Mouse (Mus musculus) small intestine, adult 2 months (tissue): ENCODE data around the gene AW822073. TPM values are rescaled to one million over a fixed set of nuclear protein-coding genes. Genes with fewer than 3 reads are reported as not detected.
"Not testable (repeated sequence)": the region's sequence is repeated elsewhere in the genome, so short reads cannot be mapped to it uniquely, and the experiment has no call there.

ENCODE experiments used
- H3K27ac ChIP-seq: fragments of 200-500 bp; 2 replicates; pipeline ENCODE4 v1.5.1; 2012; ENCODE audit warnings: low read depth, low read length, control low read depth, inconsistent platforms; ENCODE audit not compliant: insufficient read depth
- H3K27me3 ChIP-seq: fragments of 200-500 bp; 2 replicates; pipeline ENCODE4 v1.6.1; 2012; ENCODE audit warnings: mild to moderate bottlenecking, moderate library complexity, low read length, inconsistent platforms; ENCODE audit not compliant: control insufficient read depth, insufficient read depth
- H3K36me3 ChIP-seq: fragments of 200-500 bp; 2 replicates; pipeline ENCODE4 v1.6.1; 2012; ENCODE audit warnings: mild to moderate bottlenecking, low read length, control low read depth, inconsistent platforms; ENCODE audit not compliant: control insufficient read depth, insufficient read depth
- H3K4me1 ChIP-seq: fragments of 200-500 bp; 2 replicates; pipeline ENCODE4 v1.6.1; 2012; ENCODE audit warnings: low read length, inconsistent platforms, mixed read lengths; ENCODE audit not compliant: control insufficient read depth, insufficient read depth, insufficient read length
- H3K4me3 ChIP-seq: fragments of 200-500 bp; 2 replicates; pipeline ENCODE4 v1.5.1; 2012; ENCODE audit warnings: low read depth, mild to moderate bottlenecking, control low read depth, inconsistent platforms, low read length, moderate library complexity
- CTCF ChIP-seq: fragments of 200-500 bp; IDR thresholded peaks from 2 replicates; pipeline ENCODE4 v1.5.1; 2012; ENCODE audit warnings: low read depth, mild to moderate bottlenecking, control low read depth, inconsistent platforms, low read length, moderate library complexity, mixed read lengths; ENCODE audit not compliant: insufficient replicate concordance, insufficient read length; ENCODE audit errors: extremely low read depth
- POLR2A ChIP-seq: fragments of 200-500 bp; IDR thresholded peaks from 2 replicates; pipeline ENCODE4 v1.6.1; 2012; ENCODE audit warnings: low read depth, mild to moderate bottlenecking, control low read depth, inconsistent platforms, low read length, moderate library complexity
- WGBS: fragments of 180-500 bp; shearing (Covaris S2); methylation state at CpG from one replicate; pipeline ENCODE4 v1.1.7; 2018; 5-methylcytosine and 5-hydroxymethylcytosine counted together
- polyA plus RNA-seq: library from polyadenylated mRNA; depleted of rRNA; stranded (reverse); fragments of >200 nt; gene quantifications from 2 replicates; pipeline ENCODE4 v1.2.3, GENCODE M21; 2012; rRNA removed

AW822073 gene
- not detected in 2 replicates for polyA plus RNA-seq

DNA sequence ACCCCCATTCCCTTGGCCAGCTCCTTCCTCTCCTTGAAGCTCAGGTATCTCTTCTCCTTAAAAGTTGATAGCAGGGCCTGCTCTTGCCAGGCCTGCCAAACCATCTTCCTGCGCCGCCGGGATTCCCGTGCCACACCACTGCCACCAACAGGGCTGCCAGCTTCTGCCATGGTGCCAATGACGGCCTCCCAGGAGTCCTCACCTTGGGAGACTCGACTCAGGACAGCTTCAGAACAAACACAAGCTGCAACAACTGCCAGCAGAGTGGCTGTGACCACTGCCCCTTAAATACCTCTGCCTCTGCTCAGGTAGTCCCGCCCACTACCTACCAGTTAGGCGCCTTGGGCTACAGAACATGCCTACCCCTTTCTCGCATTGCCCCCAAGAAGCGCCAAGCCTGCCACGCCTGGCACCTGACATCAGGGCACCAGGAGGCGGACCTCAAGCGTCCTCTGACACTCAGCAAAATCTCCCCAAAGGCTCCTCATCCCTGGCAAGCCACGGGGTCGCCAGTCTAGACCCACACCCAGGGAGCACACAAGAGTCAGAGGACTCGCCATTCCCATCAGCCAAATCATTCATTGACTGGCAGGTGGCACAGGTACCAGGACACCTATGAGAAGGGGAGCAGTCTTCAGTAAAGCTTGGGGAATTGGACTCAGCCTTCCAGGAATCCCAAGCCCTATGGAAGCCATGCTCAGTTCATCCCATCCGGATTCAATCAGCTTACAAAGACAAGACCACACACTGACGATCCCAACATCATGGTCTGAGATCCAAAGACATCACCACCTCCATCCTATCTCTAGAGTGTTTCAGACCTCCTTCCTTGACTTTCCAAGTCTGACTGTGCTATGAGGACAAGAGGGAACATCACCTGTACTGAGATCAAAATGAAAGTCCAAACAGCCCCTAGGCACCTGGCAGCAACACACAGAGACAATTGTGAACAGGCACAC lies at the start of gene AW822073:
TSS of gene AW822073 (minus strand) at position 104 of the 959 bp plus-strand sequence.
- not testable (repeated sequence) for H3K4me1 ChIP-seq, H3K27me3 ChIP-seq, H3K4me3 ChIP-seq, H3K27ac ChIP-seq, H3K36me3 ChIP-seq
- 82% methylated on average over 18 of the region's 18 CpGs for WGBS

DNA sequence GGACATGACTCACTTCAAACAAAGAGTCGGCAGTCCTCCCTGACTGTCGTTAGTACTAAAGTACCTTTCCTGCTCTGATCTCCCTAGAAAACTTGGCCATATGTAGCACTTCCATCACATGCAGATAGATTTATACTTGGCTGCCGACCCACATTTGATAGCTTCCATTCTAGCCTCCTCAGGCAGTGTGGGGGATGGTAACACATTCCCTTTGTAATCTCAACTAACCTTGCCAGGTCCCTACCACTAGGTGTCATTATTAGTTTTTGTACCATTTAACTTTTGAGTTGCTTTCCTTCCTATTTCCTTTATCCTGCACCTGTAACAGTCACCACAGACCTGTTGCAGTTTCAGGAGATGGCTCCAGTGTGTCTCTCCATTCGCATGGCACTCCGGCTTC lies 33.7 kb upstream of the AW822073 start:
- TF ChIP-seq CTCF (peak; percentile 13; the same call in 1 of the 2 replicates), POLR2A (no peak)
- peaks cover 7% of the 10 kb centered on the region; the same call in 1 of the 2 replicates for H3K4me1 ChIP-seq
- H3K36me3 ChIP-seq = peaks cover 40% of the 10 kb centered on the region
- peak overlapping the region; percentile 42; the same call in 1 of the 2 replicates for H3K27ac ChIP-seq
- 28% methylated on average over 5 of the region's 5 CpGs for WGBS
- no peaks in the 10 kb centered on the region for H3K27me3 ChIP-seq
- H3K4me3 ChIP-seq = no peak overlapping the region

DNA sequence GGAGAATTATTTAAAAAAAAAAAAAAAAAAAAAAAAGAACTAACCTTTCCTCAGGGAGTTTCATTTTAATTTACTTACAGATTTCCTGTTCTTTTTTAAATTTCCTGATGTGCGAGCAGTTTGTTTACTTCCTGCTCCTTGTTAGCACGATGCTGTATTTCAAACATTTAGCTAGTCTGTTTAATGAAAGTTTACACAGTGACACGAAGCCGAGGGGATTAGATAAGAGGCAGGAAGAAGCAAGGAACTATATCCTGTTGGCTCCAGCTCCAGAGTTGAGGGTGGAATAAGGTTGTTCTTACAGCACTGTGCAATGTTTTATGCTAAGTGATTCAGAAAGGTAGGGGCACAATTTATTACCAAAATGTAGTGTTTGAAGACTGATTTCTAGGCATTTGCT lies 31.2 kb upstream of the AW822073 start:
- Histone ChIP-seq H3K4me1 (peaks cover 7% of the 10 kb centered on the region; the same call in 1 of the 2 replicates), H3K36me3 (peaks cover 22% of the 10 kb centered on the region), H3K4me3 (peak overlapping the region; percentile 100), H3K27ac (no peak overlapping the region), H3K27me3 (no peaks in the 10 kb centered on the region)
- WGBS = 0% methylated on average over 4 of the region's 4 CpGs
- TF ChIP-seq CTCF = no peak
- TF ChIP-seq POLR2A = no peak

DNA sequence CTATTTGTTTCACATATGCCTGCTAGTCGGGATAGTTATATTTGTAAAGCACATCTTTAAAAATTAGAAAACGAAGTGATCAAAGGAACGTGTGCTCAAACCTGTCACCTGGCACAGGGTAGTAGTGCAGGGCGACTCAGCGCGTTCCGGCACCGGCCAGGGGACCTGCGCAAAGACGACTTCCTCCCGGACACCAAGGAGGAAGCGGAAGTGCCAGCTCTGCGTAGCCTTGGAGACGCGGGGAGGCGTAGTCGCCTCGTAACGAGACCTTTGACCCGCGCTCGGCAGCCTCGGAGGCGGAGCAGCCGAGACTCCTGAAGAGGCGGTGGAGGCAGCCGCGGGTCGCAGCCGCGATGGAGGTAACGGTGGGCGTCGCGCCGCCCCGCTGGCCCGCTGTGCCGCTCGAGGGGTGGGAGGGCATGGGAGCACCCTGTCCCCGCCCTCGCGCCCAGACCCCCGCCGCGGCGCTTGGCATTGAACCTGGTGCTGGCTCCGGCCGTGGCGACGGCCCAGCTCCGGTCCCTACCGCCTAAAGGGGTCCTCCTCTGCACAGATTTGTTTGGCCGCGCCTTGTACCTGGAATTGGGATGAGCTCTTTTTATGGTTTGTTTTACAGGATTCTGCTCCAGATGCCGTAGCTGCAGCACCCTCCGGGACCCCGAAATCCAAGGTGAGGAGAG lies 30.6 kb upstream of the AW822073 start, which contains the start of gene Gcc2:
TSS of gene Gcc2 (plus strand) at position 285 of the 680 bp plus-strand sequence.
- Histone ChIP-seq H3K4me1 (peaks cover 7% of the 10 kb centered on the region; the same call in 1 of the 2 replicates), H3K36me3 (peaks cover 19% of the 10 kb centered on the region), H3K27me3 (no peaks in the 10 kb centered on the region), H3K27ac (peak within 1 kb of the TSS; percentile 67), H3K4me3 (peak within 1 kb of the TSS; percentile 100)
- TF ChIP-seq POLR2A (peak; percentile 55; the same call in 1 of the 2 replicates), CTCF (no peak)
- under 1% methylated on average over 58 of the region's 58 CpGs for WGBS

DNA sequence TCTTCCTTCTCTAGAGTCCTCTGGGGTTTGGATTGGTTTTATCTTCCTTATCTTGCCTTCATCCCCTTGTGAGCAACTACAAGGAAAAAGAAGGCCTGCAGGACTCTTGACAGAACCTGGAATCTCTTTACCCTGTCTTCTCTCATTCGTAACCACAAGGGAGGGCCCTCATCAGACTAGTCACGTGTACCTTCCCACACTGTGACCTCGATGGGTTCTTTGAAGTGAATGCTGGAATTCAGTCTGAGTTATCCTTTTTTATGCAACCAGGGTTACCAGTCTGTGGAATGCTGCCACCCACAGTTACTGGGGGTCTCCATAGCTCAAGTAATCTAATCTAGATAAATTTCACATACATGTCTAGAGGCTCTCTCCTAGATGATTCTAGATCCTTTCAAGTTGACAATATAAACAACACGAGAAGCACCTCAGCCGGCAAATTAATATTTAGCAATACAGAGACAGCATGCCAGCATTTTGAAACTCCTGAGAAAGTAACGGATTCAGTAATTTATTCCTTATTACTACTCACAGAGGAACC lies 30.0 kb upstream of the AW822073 start:
- H3K4me1 ChIP-seq = peaks cover 7% of the 10 kb centered on the region; the same call in 1 of the 2 replicates
- WGBS = 20% methylated on average over 6 of the region's 6 CpGs
- H3K4me3 ChIP-seq = no peak overlapping the region; the same call in 1 of the 2 replicates
- peaks cover 12% of the 10 kb centered on the region for H3K36me3 ChIP-seq
- TF ChIP-seq POLR2A = no peak
- no peak for TF ChIP-seq CTCF
- no peaks in the 10 kb centered on the region for H3K27me3 ChIP-seq
- no peak overlapping the region for H3K27ac ChIP-seq

DNA sequence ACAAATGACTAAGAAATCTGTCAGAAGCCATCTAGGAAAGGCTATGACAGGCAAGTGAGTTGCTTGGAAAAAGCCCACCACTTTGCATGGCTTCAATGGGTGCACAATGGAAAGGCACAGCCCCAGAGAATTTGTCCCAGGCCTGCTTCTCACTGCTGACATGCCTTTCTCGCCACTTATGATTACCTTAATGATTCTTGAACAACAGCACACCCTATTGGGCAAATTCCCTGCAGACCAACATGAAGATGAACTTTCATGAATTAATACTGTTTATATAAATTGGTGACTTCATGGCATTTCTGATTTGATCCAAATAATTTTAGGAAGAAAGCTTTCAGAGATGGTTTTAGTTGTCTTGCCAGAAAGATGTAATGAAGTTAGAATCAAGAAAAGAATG lies 24.8 kb upstream of the AW822073 start:
- H3K27ac ChIP-seq = no peak overlapping the region
- H3K4me3 ChIP-seq = no peak overlapping the region
- 68% methylated on average over 1 of the region's 1 CpGs for WGBS
- H3K36me3 ChIP-seq = no peaks in the 10 kb centered on the region
- 0 out of 2 replicates have a peak, but pooled peaks have one; percentile 8 for TF ChIP-seq CTCF
- TF ChIP-seq POLR2A = no peak
- H3K4me1 ChIP-seq = peaks cover under 1% of the 10 kb centered on the region; the same call in 1 of the 2 replicates
- no peaks in the 10 kb centered on the region for H3K27me3 ChIP-seq

DNA sequence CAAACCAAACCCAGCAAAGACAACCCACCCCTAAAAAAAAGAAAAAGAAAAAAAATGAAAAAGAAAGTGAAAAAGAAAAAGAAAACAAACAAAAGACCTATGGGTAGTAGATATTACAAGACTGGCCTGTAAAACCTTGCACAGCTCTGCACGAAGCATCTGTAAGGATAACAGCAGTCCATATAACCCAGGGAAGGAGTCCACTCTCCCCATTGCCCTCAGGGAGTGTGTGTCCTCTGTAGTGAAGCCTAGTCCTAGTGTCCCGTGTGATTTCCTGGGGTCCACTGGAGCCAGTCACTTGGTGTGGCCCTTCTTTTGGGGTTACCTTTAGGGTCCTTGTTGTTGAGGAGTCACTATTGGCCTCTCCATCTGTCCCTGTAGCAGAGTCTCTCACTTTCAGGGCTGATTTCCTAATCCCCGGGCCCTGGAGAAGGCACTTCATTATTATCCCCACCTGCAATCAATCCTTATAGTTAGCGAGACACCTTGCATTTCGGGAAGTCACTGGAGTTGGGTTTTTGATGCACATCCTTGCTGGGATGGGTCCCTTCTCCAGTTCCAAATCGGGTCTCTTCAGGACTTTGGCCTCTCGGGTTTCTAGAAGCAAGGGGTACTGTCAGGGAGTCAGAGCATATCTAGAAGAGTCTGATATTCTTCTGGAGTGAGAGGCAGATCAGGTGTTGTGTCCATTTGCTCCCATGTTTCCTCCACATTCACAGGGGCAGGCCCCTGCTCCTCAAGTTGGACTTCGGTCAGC lies 14.4 kb upstream of the AW822073 start:
- 82% methylated on average over 8 of the region's 8 CpGs for WGBS
- not testable (repeated sequence) for H3K4me1 ChIP-seq

More for the DNA sequence above, 14.4 kb upstream of the AW822073 start:
- H3K36me3 ChIP-seq, H3K27me3 ChIP-seq, H3K4me3 ChIP-seq, H3K27ac ChIP-seq: not testable (repeated sequence)
